Mouse (Mus musculus) cerebellum, adult (tissue): ENCODE data around the gene Noct.

ENCODE experiments used
- ATAC-seq: cut with Nextera tagmentation; 2 replicates; pipeline ENCODE4 v1.9.2; 2017; ENCODE audit warnings: mild to moderate bottlenecking, moderate library complexity, mixed read lengths; ENCODE audit not compliant: insufficient number of reproducible peaks, low FRiP score, low TSS enrichment

Noct gene

DNA sequence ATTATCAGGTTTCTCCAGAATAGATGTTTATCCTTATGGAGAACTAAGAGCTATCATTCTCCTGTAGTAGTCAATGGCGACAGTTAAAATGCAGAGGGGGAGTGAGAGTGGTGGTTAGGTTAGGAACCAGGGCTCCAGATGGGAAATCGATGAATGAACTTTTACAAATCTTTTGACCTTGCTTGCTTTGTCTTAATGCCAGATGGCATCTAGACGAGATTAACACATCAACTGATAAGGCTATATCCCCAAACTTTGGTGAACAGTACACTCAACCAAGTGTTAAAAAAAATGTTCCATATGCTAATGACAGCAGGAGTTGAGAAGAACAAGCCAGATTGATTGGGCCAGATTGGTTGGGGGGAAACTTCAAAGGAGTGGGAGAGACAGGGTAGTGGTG is 5.0 kb downstream of the Noct start:
- ATAC-seq: no peak

DNA sequence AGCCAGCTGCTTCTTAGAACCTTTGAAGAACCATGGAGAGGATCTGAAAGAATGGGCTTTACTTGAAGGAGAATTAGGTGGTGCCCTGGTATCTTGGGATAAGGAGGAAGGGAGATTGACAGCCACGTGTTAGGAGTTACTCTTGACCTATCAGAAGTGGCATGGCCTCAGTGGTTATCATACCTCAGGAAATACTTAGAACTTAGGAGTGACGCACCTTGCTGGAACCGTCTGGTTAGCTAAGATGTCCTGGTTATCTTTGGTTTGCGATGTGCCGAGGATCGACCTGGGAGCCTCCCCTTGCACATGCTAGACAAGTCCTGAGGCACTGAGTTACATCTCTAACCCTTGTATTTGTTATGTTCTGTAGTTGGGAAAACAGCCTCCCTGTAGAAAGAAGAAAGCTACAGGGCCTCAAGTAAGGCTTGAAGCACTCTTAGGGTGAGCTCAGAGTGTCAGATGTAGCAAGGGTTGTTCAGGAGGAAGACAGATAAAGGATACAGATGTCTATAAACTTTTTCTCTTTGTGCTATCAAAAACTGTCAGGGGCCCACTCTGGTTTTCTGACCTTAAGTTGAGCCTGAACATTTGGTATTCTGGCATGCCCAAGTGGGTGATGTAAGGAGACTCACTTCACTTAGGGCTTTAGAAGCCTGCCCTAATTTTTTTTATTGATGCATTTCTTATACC is 6.0 kb downstream of the Noct start:
- no peak for ATAC-seq

DNA sequence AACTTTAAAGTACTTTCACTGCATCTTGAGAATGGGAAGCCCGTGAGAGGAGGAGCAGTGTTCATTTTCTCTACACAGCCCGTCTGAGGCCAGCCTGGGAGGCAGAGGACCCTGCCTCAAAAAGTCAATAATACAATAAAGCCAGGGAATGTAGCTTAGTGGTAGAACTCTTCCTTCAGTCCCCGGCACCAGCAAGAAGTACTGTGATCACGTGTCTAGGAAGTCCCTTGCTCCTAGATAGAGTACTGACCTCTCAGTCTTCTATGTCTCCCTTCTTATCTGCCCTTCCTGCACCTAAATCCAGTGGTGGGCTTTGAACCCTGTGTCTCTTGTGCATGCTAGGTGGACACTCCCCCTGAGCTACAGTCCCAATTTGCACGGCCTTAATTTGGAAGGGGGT is 6.6 kb downstream of the Noct start:
- ATAC-seq: no peak

DNA sequence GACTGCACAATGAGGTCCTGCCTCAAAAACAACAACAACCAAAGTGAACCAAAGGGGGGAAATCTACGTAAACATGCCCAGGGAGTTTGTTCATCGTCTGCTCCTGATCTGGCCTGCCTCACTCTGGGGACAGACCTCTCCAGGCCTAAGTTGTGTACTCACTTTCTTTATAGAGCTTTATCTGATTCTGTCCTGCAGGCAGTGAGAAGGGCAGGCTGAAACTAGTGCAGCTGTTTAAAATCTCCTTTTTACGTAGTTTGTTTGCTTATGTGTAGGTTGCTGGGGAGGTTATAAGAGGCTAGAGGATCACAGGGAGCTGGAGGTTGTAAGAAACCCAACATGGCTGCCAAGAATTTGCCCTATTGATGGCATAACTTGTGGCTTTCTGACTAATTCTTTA is 7.3 kb downstream of the Noct start:
- no peak for ATAC-seq

DNA sequence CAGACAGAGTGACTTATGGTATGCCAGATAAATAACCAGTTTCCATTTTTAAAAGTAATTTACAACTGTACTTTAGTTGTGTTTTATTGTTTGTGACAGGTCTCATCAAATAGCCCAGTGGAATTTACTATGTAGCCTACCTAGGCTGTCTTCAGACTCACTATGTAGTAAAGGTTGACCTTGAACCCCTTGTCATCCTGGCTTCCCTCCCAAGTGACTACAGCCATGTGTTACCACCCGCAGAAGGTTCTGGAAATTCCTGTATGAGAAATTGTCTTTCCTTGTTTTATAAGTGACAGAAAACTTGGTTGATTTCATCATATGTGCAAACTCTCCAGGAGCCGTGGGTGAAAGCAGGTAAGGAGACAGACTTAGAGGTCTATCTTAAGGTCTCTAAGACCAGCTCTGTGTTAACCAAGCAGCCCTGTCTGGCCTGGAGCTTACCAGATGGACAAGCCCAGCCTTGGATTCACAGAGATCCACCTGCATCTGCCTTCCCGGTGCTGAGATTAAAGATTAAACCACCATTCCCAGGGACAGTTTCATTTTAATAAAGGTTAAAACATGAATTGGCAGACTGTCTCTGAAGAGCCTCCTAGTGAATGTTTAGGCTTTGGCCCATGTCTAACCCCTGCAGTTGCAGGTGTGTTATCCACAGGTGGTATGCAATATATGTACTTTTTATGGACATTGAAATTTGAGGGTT is 8.1 kb downstream of the Noct start:
- no peak for ATAC-seq

DNA sequence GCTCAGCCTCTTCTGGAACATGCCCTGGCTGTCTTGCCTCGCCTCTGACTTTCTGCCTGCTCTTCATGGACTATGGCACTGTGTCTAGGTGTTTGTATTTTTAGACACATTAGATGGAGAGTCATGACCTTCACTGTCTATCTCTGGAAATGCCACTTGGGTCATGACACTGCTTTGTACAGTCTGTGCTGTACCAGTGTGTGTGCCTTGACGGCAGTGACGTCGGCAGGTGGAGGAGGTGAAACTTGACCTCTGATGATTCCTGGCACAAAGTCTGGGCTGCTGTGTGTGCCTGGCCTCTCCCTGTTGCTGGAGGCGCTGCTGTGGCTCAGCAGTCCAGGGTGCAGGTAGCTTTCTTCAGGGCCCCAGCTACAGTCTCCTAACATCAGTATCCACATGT is 9.2 kb downstream of the Noct start:
- no peak for ATAC-seq

DNA sequence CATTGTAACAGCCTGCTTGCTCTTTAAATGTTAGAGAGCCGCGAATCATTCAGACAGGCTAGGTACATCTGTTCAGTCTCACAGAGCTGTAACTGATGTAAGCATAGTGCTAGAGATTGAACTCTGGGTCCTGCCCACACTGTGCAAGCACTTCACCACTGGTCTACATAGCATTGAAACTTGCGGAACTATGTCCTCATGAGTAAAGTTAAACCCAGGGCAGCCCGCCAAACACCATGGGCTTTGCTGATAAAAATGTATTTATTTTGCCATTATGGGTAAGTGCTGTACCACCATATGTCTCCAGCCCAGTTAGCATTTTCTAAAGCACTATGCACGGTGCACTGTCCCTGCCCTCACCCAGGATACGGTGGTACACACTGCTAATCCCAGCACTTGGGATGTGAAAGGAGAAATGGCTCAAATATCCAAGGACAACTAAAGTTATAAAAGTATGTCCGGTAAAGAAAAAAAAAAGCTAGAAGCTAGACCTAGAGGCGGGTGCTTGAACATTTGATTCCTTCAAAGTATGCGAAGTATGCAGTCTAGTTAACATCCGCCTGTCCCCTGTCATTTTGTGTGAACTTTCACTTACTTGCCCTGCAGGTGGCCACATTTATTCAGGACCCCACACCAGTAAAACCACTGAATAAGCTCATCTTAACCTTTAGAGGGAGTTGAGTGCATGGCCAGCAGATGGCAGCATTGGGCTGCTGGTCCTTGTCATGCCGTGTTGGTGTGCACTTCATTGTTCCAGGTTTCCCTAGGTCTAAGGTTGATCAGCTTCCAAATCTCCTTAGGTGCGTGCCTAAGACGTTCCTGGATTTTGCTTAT is 9.9 kb downstream of the Noct start:
- peak; percentile 74 for ATAC-seq

DNA sequence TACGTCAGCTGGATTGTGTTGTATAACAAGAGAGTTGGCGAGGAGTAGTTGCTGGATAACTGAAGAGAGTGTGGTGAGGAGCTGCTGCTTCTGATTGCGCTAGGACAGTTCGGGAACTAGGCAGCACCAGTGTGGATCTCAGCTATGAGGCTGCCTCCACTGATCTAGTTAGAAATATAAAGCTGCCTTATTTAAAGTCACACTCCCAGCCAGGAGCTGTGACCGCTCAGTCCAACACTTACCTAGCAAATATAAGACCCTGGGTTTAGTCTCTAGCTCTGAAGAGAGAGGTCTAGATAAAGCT is 10.5 kb downstream of the Noct start:
- ATAC-seq: peak; percentile 54

DNA sequence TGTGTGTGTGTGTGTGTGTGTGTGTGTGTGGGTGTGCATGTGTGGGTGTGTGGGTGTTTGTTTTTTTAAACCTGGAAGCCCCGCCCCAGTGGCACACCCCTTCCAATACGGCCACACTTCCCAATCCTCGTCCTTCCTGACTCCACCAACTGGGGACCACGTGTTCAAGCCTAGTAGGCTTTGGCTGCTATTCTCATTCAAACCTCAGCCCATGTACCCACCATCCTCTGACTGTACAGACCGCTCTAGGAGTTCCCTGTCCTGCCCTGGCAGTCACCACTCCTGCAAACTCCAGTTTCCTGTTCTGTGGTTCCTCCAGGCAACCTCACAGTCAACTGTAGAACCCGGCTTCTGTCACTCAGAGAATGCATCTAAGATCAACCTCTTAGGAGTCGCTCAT is 14.3 kb downstream of the Noct start:
- no peak for ATAC-seq

DNA sequence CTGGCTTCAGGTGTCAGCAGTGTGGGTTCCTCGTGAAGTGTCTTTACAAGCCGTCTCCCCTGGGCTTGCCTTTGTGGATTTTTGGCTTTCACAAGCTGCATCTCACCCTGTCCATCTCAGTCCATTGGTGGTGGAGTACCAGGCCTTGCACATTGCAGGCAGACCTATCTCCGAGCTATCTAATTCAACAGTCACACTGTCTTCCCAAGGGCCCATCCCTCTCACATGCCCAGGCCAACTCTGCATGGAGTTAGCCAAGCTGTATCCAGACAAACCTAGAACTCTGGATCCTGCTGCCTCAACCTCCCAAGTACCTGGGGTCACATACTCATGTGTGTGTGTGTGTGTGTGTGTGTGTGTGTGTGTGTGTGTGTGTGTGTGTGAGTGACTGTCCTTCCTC is 15.3 kb downstream of the Noct start:
- no peak for ATAC-seq

DNA sequence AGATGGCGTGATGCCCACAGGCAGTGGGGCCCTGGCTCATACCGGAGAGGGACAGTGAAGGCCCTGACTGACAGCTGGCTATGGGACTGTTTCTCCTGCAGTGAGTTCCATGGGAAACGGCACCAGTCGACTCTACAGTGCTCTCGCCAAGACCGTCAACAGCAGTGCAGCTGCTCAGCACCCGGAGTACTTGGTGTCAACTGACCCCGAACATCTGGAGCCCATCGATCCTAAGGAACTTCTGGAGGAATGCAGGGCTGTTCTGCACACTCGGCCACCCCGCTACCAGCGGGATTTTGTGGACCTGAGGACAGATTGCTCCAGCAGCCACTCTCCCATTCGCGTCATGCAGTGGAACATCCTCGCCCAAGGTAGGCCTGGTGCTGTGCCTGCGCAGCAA is 23.5 kb downstream of the Noct start:
- no peak for ATAC-seq

DNA sequence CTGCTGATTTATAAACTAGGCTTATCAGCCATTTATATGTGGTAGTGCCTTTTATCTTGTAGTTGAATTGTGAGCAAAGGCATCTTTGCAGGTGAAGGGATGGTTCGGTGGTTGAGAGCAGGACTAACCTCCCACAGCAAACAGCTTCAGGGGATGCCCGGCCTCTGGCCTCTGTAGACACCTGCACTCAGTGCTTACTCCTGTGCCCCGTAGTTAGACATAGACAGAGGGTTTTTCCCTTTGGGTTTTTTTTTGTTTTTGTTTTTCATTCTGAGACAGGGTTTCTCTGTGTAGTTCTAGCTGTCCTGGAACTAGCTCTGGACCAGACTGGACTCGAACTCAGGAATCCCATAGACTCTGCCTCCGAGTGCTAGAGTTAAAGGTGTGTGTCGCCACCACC is 24.4 kb downstream of the Noct start:
- ATAC-seq: no peak

DNA sequence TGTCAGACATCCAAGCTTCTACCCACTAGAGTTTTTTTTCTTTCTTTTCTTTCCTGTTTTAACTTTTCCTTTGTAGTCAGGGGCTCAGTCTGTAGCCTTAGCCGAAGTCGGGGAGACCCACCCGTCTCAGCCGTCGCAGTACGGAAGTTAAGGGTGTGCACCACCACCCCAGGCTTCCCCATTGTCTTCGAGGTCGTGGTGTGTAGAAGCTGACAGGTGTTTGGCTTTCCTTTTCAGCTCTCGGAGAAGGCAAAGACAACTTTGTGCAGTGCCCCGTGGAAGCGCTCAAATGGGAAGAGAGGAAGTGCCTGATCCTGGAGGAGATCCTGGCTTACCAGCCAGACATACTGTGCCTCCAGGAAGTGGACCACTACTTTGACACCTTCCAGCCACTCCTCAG is 25.2 kb downstream of the Noct start:
- ATAC-seq: no peak

DNA sequence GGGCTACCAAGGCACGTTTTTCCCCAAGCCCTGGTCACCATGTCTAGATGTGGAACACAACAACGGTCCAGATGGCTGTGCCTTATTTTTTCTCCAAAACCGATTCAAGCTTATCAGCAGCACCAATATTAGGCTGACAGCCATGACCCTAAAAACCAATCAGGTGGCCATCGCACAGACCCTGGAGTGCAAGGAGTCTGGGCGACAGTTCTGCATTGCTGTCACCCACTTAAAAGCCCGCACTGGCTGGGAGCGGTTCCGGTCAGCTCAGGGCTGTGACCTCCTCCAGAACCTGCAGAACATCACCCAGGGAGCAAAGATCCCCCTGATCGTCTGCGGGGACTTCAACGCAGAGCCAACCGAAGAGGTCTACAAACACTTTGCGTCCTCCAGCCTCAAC is 25.6 kb downstream of the Noct start:
- no peak for ATAC-seq

DNA sequence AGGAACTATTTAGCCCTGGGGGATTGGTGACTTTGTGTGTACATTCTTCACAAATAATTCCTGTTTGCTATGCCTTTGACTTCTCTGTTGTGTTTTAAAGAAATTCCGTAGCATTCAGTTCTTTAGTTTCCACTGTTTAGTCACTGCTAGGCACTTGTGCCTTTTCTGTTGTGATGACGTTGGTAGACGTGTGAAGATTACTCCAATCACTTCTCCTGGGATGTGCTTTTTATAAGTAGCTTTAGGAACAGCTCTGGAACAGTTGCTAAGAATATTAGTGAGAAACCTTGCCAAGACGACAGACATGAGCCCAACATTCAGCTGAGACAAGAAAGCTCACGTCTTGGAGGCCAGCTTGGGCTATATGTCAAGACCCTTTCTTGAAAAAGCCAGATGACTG is 26.8 kb downstream of the Noct start:
- no peak for ATAC-seq

DNA sequence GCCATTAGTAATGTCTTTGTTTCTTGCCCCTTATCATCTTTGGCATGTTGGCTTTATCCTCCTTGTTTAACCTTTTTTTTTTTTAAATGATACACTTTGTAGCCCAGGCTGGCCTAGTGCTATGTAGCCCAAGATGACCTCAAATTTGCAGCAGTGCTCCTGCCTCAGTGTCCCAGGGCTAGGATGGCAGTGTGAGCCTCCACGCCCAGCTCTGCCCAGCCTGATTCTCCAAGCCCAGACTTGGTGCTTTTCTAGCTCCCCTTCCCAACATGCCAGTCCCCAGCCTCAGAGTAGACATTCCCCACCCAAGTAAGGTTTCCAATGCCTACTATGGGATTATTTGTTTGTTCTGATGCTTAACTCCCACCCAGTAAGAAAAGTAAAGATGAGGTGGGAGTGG is 28.0 kb downstream of the Noct start:
- no peak for ATAC-seq

DNA sequence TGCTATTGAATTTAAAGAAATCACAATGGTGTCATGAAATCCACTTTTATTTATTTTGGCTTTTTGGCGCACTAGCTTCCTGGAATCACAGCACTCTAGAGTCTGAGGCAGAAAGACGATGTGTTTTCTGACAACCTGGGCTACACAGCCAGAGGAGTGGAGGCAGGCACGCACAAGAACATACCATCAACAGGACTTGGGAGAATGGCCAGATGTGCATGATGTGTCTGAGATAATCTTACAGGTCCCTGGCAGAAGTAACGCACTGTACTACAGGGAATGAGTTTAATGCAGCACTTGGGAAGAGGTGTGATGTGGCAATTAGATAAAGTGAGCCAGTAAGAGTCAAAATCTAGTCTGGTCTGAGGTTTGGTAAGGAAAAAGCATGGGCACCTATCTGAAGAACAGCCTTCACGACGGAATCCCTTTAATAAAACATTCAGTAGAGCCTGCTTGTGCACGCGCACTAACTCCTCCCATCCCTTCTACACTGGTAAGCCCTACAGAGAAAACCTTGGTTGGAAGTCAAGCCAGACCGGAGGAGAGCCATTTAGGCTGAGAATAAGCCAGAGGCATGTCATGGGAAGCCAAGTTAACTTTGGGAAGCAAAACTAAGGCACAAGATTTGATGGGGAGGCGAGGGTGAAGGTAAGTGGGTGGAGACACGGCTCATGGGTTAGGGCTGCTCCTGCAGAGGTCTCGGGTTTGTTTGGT is 28.6 kb downstream of the Noct start:
- ATAC-seq: no peak

DNA sequence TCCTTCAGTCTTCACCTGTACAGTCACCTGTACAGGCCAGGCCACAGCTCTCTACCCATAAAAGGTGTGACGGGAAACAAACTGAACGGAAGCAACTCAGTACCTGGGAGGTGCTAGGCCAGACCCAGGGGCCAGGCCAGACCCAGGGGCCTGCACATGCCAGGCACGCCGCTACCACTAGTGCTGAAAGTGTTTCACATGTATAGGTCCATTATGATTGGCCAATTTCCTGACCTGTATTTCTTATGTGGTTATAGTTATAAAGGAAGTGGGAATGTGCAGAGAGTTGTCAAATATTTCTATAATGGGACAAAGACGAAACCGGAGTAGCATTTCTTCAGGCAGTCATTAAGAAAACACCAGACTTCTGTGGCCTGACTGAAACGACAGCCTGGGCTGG is 30.5 kb downstream of the Noct start:
- ATAC-seq: no peak

DNA sequence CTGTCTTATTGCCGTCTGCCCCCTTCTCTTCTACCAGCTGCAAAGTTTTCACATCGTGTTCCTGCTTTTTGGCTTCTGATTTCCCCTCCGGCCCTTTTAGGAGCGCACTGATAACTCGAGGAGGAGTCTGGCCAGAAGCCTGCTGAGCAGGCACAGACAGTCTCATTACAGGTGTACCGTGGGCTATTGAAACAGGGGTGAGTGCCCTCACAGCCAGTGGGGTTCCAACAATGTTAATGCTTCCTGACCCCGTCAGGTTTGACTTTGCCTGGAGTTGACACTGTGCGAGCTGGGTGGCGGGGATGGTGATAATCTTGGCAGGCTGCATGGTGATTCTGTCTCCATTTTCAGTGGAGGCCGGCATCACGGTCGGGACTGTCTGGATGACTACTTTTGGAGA is 32.2 kb downstream of the Noct start:
- no peak for ATAC-seq

DNA sequence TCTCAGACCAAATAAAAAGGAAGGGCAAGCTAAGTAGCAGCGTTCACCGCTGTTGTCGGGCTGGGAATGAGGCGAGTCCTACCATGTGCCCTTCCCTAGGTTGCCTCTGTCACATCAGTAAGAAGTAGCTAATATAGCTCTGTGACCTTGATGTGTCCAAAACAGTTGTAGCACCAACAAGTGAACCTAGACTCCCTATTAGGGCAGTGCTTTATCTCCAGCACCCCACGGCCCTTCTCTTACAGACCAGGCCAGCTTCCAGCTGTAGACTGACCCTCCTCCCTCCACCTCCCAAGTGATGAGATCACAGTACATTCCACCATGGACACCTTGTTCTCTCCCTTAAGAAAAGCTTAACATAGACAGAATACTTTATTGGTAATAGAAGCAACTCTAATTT is 33.8 kb downstream of the Noct start:
- no peak for ATAC-seq

DNA sequence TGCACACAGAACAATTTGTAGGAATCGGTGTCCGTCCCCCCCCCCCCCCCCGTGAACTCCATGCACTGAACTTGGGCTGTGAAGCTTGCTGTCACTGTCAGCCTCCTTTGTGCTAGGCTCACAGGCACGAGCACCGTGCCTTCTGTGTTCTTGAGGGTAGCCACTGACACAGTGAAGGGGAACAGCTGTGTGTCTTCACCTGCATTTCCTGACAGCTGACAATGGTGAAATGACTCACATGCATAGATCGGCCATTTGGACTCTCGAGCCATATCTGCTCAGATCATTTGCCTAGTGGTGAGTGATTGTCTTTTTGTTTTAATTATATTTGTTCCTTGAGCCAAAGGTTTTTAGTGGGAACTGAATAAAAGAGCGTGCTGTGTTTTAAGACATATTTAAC is 38.7 kb downstream of the Noct start:
- no peak for ATAC-seq
